ENCODE assay signal across 8 mouse cellular contexts in genomic region chr5:43355832-43356231, GRCm38 (mm10).
DNase-seq lines count a peak whose midpoint lies in the region; ATAC-seq and TF ChIP-seq lines count a peak whose summit lies in the region.

No protein-coding gene starts in this region.

- peak overlapping the region; percentile 60 for H3K4me2 ChIP-seq in lung, embryonic 15.5 days
- H3K4me2 ChIP-seq in embryonic facial prominence, embryonic 14.5 days (ENCODE audit: low read depth, low read length), result peak overlapping the region; percentile 74
- peak overlapping the region; percentile 62 for H3K4me2 ChIP-seq in limb, embryonic 12.5 days

- no peak for ATAC-seq in lung, embryonic 15.5 days (ENCODE audit: borderline replicate concordance, extremely low read depth, low FRiP score, low TSS enrichment)
- ATAC-seq in embryonic facial prominence, embryonic 14.5 days (ENCODE audit: low read depth), result no peak
- ATAC-seq in limb, embryonic 12.5 days (ENCODE audit: insufficient number of reproducible peaks, insufficient read depth, low FRiP score, low TSS enrichment, low read depth), result no peak

- intact Hi-C loops in left cerebral cortex, postnatal 36 days (cut with DNase I), result loop anchor here (5.0 to 10.0 kb wide), 3 partner anchors 74 to 1471 kb away; no protein-coding TSS in a partner anchor

- peak overlapping the region; percentile 57 for H3K27ac ChIP-seq in lung, embryonic 15.5 days
- H3K27ac ChIP-seq in embryonic facial prominence, embryonic 14.5 days (replicated peaks; ENCODE audit: low read depth, low read length), result peak overlapping the region; percentile 75; the same call in 1 of the 2 replicates
- peak overlapping the region; percentile 69 for H3K27ac ChIP-seq in limb, embryonic 12.5 days
- H3K27ac ChIP-seq in small intestine, adult 2 months (ENCODE audit: insufficient read depth, low read depth, low read length), result peak overlapping the region; percentile 4

- peaks cover 19% of the 10 kb centered on the region for H3K4me1 ChIP-seq in lung, embryonic 15.5 days
- 0 out of 2 replicates have a peak, but pooled peaks cover 6% of the 10 kb centered on the region for H3K4me1 ChIP-seq in embryonic facial prominence, embryonic 14.5 days (ENCODE audit: control insufficient read depth, insufficient read depth, low read length)
- peaks cover 24% of the 10 kb centered on the region for H3K4me1 ChIP-seq in limb, embryonic 12.5 days (replicated peaks)
- peaks cover 16% of the 10 kb centered on the region for H3K4me1 ChIP-seq in small intestine, adult 2 months (ENCODE audit: control insufficient read depth, insufficient read depth, insufficient read length, low read length)

- no peaks in the 10 kb centered on the region for H3K9me3 ChIP-seq in lung, embryonic 15.5 days
- H3K9me3 ChIP-seq in embryonic facial prominence, embryonic 14.5 days (ENCODE audit: control insufficient read depth, low read length), result no peaks in the 10 kb centered on the region
- H3K9me3 ChIP-seq in limb, embryonic 12.5 days, result no peaks in the 10 kb centered on the region

- no peak for TF ChIP-seq CTCF in small intestine, adult 2 months (IDR thresholded peaks at IDR 0.05; ENCODE audit: extremely low read depth, insufficient read length, insufficient replicate concordance, low read depth, low read length)

- H3K27me3 ChIP-seq in lung, embryonic 15.5 days, result no peaks in the 10 kb centered on the region
- H3K27me3 ChIP-seq in embryonic facial prominence, embryonic 14.5 days (replicated peaks; ENCODE audit: control insufficient read depth, insufficient read depth, low read length), result no peaks in the 10 kb centered on the region
- H3K27me3 ChIP-seq in limb, embryonic 12.5 days, result no peaks in the 10 kb centered on the region
- no peaks in the 10 kb centered on the region for H3K27me3 ChIP-seq in small intestine, adult 2 months (ENCODE audit: control insufficient read depth, insufficient read depth, low read length)

- no peak for TF ChIP-seq POLR2A in small intestine, adult 2 months (IDR thresholded peaks at IDR 0.05; ENCODE audit: low read depth, low read length)

- H3K4me3 ChIP-seq in lung, embryonic 15.5 days, result no peak overlapping the region
- H3K4me3 ChIP-seq in embryonic facial prominence, embryonic 14.5 days (ENCODE audit: low read depth, low read length), result peak overlapping the region; percentile 42
- H3K4me3 ChIP-seq in limb, embryonic 12.5 days (replicated peaks), result peak overlapping the region; percentile 40; the same call in 1 of the 2 replicates
- H3K4me3 ChIP-seq in small intestine, adult 2 months (ENCODE audit: low read depth, low read length), result no peak overlapping the region

- H3K9ac ChIP-seq in lung, embryonic 15.5 days, result no peak overlapping the region
- H3K9ac ChIP-seq in embryonic facial prominence, embryonic 14.5 days (ENCODE audit: low read depth, low read length), result no peak overlapping the region
- H3K9ac ChIP-seq in limb, embryonic 12.5 days (replicated peaks), result 0 out of 2 replicates have a peak overlapping the region, but pooled peaks have one; percentile 45

- H3K36me3 ChIP-seq in lung, embryonic 15.5 days, result no peaks in the 10 kb centered on the region
- no peaks in the 10 kb centered on the region for H3K36me3 ChIP-seq in embryonic facial prominence, embryonic 14.5 days (ENCODE audit: control insufficient read depth, insufficient read depth, low read length)
- no peaks in the 10 kb centered on the region for H3K36me3 ChIP-seq in limb, embryonic 12.5 days
- no peaks in the 10 kb centered on the region for H3K36me3 ChIP-seq in small intestine, adult 2 months (ENCODE audit: control insufficient read depth, insufficient read depth, low read length)

- no peak for DNase-seq in lung, postnatal 4 days
- no peak for DNase-seq in embryonic facial prominence, embryonic 14.5 days (ENCODE audit: low spot score)
- DNase-seq in left cerebral cortex, postnatal 36 days (ENCODE audit: low spot score in 2 of 2), result no peak
- DNase-seq in c-Kit-positive CD71-positive TER-119-positive erythroid progenitor cells, embryonic 14.5 days (ENCODE audit: low spot score), result no peak
- DNase-seq in layer of hippocampus, adult 11-12 months (ENCODE audit: low spot score), result no peak

- 83% methylated on average over 16 of the region's 16 CpGs for WGBS in lung, embryonic 15.5 days
- WGBS in embryonic facial prominence, embryonic 14.5 days, result 82% methylated on average over 16 of the region's 16 CpGs
- 84% methylated on average over 16 of the region's 16 CpGs for WGBS in limb, embryonic 12.5 days
- 83% methylated on average over 16 of the region's 16 CpGs for WGBS in small intestine, adult 2 months

Comparison
In these comparisons a context has a peak if more than half of its experiments do, and no peak if none do; other contexts are left out.
1. H3K27ac ChIP-seq: peak in every context shown above with its lines; median percentile 75 in embryonic facial prominence, embryonic 14.5 days; 69 in limb, embryonic 12.5 days; 57 in lung, embryonic 15.5 days; 4 in small intestine, adult 2 months.
2. H3K4me3 ChIP-seq: peak in embryonic facial prominence, embryonic 14.5 days (single experiment) and limb, embryonic 12.5 days (single experiment); none in lung, embryonic 15.5 days (single experiment) and small intestine, adult 2 months (single experiment).
3. Peak in every context shown above with its lines, with median percentiles within 50 percentile points of each other: H3K4me2 ChIP-seq.